Mouse (Mus musculus): ENCODE measurements at regions not wholly inside any gene's neighbourhood (a gene's known extent, or its start where the extent isn't known, plus 50 kb on each side); places are given as distances from the start of the nearest gene placed in this dataset.

- Histone ChIP-seq H3K36me3 (replicated peaks in 1 of 2; ENCODE audit: control insufficient read depth in 1 of 2, insufficient read depth in 1 of 2, low read length in 1 of 2) (no peaks in the 10 kb centered on the region), H3K27me3 (replicated peaks) (no peaks in the 10 kb centered on the region), H3K9me3 (replicated peaks; ENCODE audit: low read length) (no peaks in the 10 kb centered on the region), H3K4me2 (ENCODE audit: insufficient read depth, low read depth, poor library complexity, severe bottlenecking) (no peak overlapping the region), H3K79me2 (replicated peaks; ENCODE audit: control insufficient read depth, extremely low read depth, insufficient read depth, poor library complexity, severe bottlenecking) (no peaks in the 10 kb centered on the region), H3K9ac (ENCODE audit: insufficient read depth, low read depth) (no peak overlapping the region), H3K4me3 (replicated peaks in 1 of 3; ENCODE audit: low read depth in 2 of 3, low read length in 2 of 3, poor library complexity in 1 of 3) (no peak overlapping the region), H3K27ac (ENCODE audit: insufficient read depth, low read depth) (no peak overlapping the region), H3K4me1 (ENCODE audit: control insufficient read depth in 1 of 2, insufficient read depth in 2 of 2) (no peaks in the 10 kb centered on the region)
- in situ Hi-C loops (cut with MboI; ENCODE audit: low pct_ligation_motif_present, low pct_unique_long_range_greater_than_20kb, low sequenced_read_pairs) (no loop called here), dilution Hi-C loops (cut with MboI; ENCODE audit: extremely low pct_ligation_motif_present, extremely low pct_unique_long_range_greater_than_20kb, low sequenced_read_pairs) (no loop called here)
- no peak for DNase-seq (ENCODE audit: extremely low read depth)
- no peak for TF ChIP-seq CTCF (conservative IDR thresholded peaks at IDR 0.05 in 1 of 2, IDR thresholded peaks at IDR 0.05 in 1 of 2; ENCODE audit: low read depth in 2 of 2, low read length in 2 of 2)
- no peak for TF ChIP-seq MYC (IDR thresholded peaks at IDR 0.05; ENCODE audit: low read depth, low read length)
- TF ChIP-seq IRF4 (IDR thresholded peaks at IDR 0.05; ENCODE audit: low read depth, low read length): no peak
- TF ChIP-seq E2F4 (IDR thresholded peaks at IDR 0.05; ENCODE audit: insufficient replicate concordance, low read depth, low read length): no peak
These were observed 238.5 kb downstream of the Cbln1 start for GRCm38 (mm10) chr8:87233805-87234331.

- Histone ChIP-seq H3K4me3 (replicated peaks in 1 of 3; ENCODE audit: low read depth in 2 of 3, low read length in 2 of 3, poor library complexity in 1 of 3) (no peak overlapping the region), H3K9me3 (replicated peaks; ENCODE audit: low read length) (no peaks in the 10 kb centered on the region), H3K4me2 (ENCODE audit: insufficient read depth, low read depth, poor library complexity, severe bottlenecking) (no peak overlapping the region), H3K27me3 (replicated peaks) (peaks cover 2% of the 10 kb centered on the region), H3K27ac (ENCODE audit: insufficient read depth, low read depth) (no peak overlapping the region), H3K9ac (ENCODE audit: insufficient read depth, low read depth) (no peak overlapping the region), H3K79me2 (replicated peaks; ENCODE audit: control insufficient read depth, extremely low read depth, insufficient read depth, poor library complexity, severe bottlenecking) (no peaks in the 10 kb centered on the region), H3K36me3 (replicated peaks in 1 of 2; ENCODE audit: control insufficient read depth in 1 of 2, insufficient read depth in 1 of 2, low read length in 1 of 2) (no peaks in the 10 kb centered on the region), H3K4me1 (ENCODE audit: control insufficient read depth in 1 of 2, insufficient read depth in 2 of 2) (no peaks in the 10 kb centered on the region)
- DNase-seq (ENCODE audit: extremely low read depth): no peak
- dilution Hi-C loops (cut with MboI; ENCODE audit: extremely low pct_ligation_motif_present, extremely low pct_unique_long_range_greater_than_20kb, low sequenced_read_pairs): no loop called here
- in situ Hi-C loops (cut with MboI; ENCODE audit: low pct_ligation_motif_present, low pct_unique_long_range_greater_than_20kb, low sequenced_read_pairs): no loop called here
- no peak for TF ChIP-seq BHLHE40 (IDR thresholded peaks at IDR 0.05; ENCODE audit: low read depth, low read length)
- no peak for TF ChIP-seq MAFK (IDR thresholded peaks at IDR 0.05; ENCODE audit: insufficient replicate concordance, low read length)
- no peak for TF ChIP-seq HCFC1 (IDR thresholded peaks at IDR 0.05; ENCODE audit: low read depth, low read length)
- TF ChIP-seq POLR2A (IDR thresholded peaks at IDR 0.05; ENCODE audit: low read depth, low read length): no peak
- TF ChIP-seq POLR2AphosphoS2 (IDR thresholded peaks at IDR 0.05; ENCODE audit: low read depth, low read length): no peak
- TF ChIP-seq USF2 (conservative IDR thresholded peaks at IDR 0.05; ENCODE audit: low read depth, low read length): no peak
- no peak for TF ChIP-seq ELF1 (IDR thresholded peaks at IDR 0.05; ENCODE audit: low read depth, low read length)
- TF ChIP-seq ZMIZ1 (IDR thresholded peaks at IDR 0.05; ENCODE audit: low read depth, low read length): no peak
- TF ChIP-seq KAT2A (IDR thresholded peaks at IDR 0.05; ENCODE audit: insufficient replicate concordance, low read length): no peak
- no peak for TF ChIP-seq TCF12 (IDR thresholded peaks at IDR 0.05; ENCODE audit: low read depth, low read length)
- TF ChIP-seq ZNF384 (IDR thresholded peaks at IDR 0.05; ENCODE audit: low read depth, low read length): no peak
- TF ChIP-seq ETS1 (conservative IDR thresholded peaks at IDR 0.05; ENCODE audit: low read depth, low read length): no peak
- no peak for TF ChIP-seq SIN3A (IDR thresholded peaks at IDR 0.05; ENCODE audit: low read length)
- no peak for TF ChIP-seq IRF4 (IDR thresholded peaks at IDR 0.05; ENCODE audit: low read depth, low read length)
- no peak for TF ChIP-seq RCOR1 (conservative IDR thresholded peaks at IDR 0.05; ENCODE audit: low read depth, low read length)
- no peak for TF ChIP-seq RAD21 (IDR thresholded peaks at IDR 0.05; ENCODE audit: low read depth, low read length)
These were observed 240.6 kb downstream of the Cbln1 start for GRCm38 (mm10) chr8:87231762-87232161.
